Mouse (Mus musculus) intestine, embryonic 14.5 days (tissue): Measurements from ENCODE around the gene Evc2. TPM values are rescaled to one million over a fixed set of nuclear protein-coding genes. Genes with fewer than 3 reads are reported as not detected.

ENCODE experiments used
- ATAC-seq: fragments of 200-750 bp; cut with Nextera tagmentation; replicated peaks from 2 replicates; pipeline ENCODE4 v1.8.0; 2017; ENCODE audit warnings: low read depth, moderate number of reproducible peaks, moderate TSS enrichment, moderate library complexity; ENCODE audit not compliant: low FRiP score, low TSS enrichment
- DNase-seq: peaks from one replicate; pipeline ENCODE4 v3.0.0-alpha.2; 2018; ENCODE audit warnings: low spot score
- H3K27ac ChIP-seq: fragments of 300-500 bp; sonication (generic); 2 replicates; pipeline ENCODE4 v1.5.1; 2014; ENCODE audit warnings: low read depth, mild to moderate bottlenecking, control low read depth
- H3K27me3 ChIP-seq: fragments of 300-500 bp; sonication (generic); replicated peaks from 2 replicates; pipeline ENCODE4 v1.6.1; 2014; ENCODE audit warnings: low read length, control low read depth; ENCODE audit not compliant: control insufficient read depth, insufficient read depth
- H3K36me3 ChIP-seq: fragments of 300-500 bp; sonication (generic); 2 replicates; pipeline ENCODE4 v1.6.1; 2014; ENCODE audit warnings: low read length, control low read depth; ENCODE audit not compliant: control insufficient read depth, insufficient read depth
- H3K4me1 ChIP-seq: fragments of 300-500 bp; sonication (generic); replicated peaks from 2 replicates; pipeline ENCODE4 v1.6.1; 2014; ENCODE audit warnings: low read length, control low read depth, mixed read lengths; ENCODE audit not compliant: control insufficient read depth, insufficient read depth
- H3K4me2 ChIP-seq: fragments of 300-500 bp; sonication (generic); 2 replicates; pipeline ENCODE4 v1.6.1; 2014; ENCODE audit warnings: low read length
- H3K4me3 ChIP-seq: fragments of 300-500 bp; sonication (generic); 2 replicates; pipeline ENCODE4 v1.5.1; 2014; ENCODE audit warnings: low read depth, low read length, control low read depth, mixed read lengths
- H3K9ac ChIP-seq: fragments of 300-500 bp; sonication (generic); 2 replicates; pipeline ENCODE4 v1.6.1; 2014; ENCODE audit warnings: mild to moderate bottlenecking, low read length
- H3K9me3 ChIP-seq: fragments of 300-500 bp; sonication (generic); 2 replicates; pipeline ENCODE4 v1.6.1; 2016; ENCODE audit warnings: low read length, control low read depth; ENCODE audit not compliant: control insufficient read depth
- WGBS: fragments of 180-500 bp; shearing (Covaris S2); extraction: QIAGEN DNeasy Blood & Tissue Kit; methylation state at CpG from one replicate; pipeline ENCODE4 v1.1.7; 2014; 5-methylcytosine and 5-hydroxymethylcytosine counted together
- polyA plus RNA-seq: library from polyadenylated mRNA; unstranded; fragments of >200 nt; fragmentation: Nextera tagmentation; extraction: Ambion mirVana; gene quantifications from 2 replicates; pipeline ENCODE4 v1.2.1, GENCODE M21; 2014

The Evc2 gene
- polyA plus RNA-seq, 1 experiment from 2014 or later: 16.7 TPM

GRCm38 (mm10) chr5:37380641-37381040 lies 42.3 kb downstream of the Evc2 start:
- no peak for DNase-seq
- no peak for ATAC-seq
- Histone ChIP-seq H3K27me3 (no peaks in the 10 kb centered on the region), H3K4me3 (no peak overlapping the region), H3K36me3 (peaks cover 70% of the 10 kb centered on the region), H3K9ac (no peak overlapping the region), H3K4me2 (no peak overlapping the region), H3K4me1 (no peaks in the 10 kb centered on the region), H3K27ac (no peak overlapping the region), H3K9me3 (no peaks in the 10 kb centered on the region)
- 90% methylated on average over 4 of the region's 4 CpGs for WGBS

DNA sequence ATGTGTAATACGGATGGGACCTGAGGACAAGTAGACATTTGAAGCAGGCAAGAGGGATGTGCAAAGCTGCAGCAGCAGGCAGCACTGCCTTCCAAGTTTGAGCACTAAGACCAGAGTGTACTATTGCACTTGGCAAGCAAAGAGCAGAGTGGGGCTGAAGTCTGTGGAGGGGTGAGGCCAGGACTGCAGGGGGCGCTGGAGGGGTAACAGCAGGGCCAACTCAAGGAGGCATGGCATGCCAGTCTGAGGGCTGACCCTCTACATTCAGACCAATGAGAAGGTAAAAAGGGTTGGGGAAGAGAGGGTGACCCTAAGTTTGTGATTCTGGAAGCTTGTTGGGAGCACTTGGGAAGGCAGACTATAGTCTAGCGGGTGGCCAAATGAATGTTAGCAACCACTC lies 45.3 kb downstream of the Evc2 start:
- ATAC-seq (no peak), DNase-seq (no peak)
- Histone ChIP-seq H3K36me3 (peaks cover 86% of the 10 kb centered on the region), H3K27me3 (no peaks in the 10 kb centered on the region), H3K4me2 (no peak overlapping the region), H3K9me3 (no peaks in the 10 kb centered on the region), H3K9ac (no peak overlapping the region), H3K4me3 (no peak overlapping the region), H3K4me1 (no peaks in the 10 kb centered on the region), H3K27ac (no peak overlapping the region)
- 84% methylated on average over 3 of the region's 3 CpGs for WGBS

GRCm38 (mm10) chr5:37388646-37389045 lies 50.3 kb downstream of the Evc2 start:
- Histone ChIP-seq H3K27ac (no peak overlapping the region), H3K4me1 (no peaks in the 10 kb centered on the region), H3K9ac (no peak overlapping the region), H3K27me3 (no peaks in the 10 kb centered on the region), H3K36me3 (peaks cover 77% of the 10 kb centered on the region), H3K4me3 (no peak overlapping the region), H3K4me2 (no peak overlapping the region), H3K9me3 (no peaks in the 10 kb centered on the region)
- ATAC-seq (no peak), DNase-seq (no peak)
- WGBS: 90% methylated on average over 3 of the region's 3 CpGs

- no peak overlapping the region for H3K4me3 ChIP-seq
- H3K9ac ChIP-seq: no peak overlapping the region
- H3K27me3 ChIP-seq: no peaks in the 10 kb centered on the region
- 66% methylated on average over 13 of the region's 13 CpGs for WGBS
- H3K27ac ChIP-seq: no peak overlapping the region
- DNase-seq (no peak), ATAC-seq (no peak)
- no peaks in the 10 kb centered on the region for H3K9me3 ChIP-seq
- H3K36me3 ChIP-seq: peaks cover 68% of the 10 kb centered on the region
- no peaks in the 10 kb centered on the region for H3K4me1 ChIP-seq
- no peak overlapping the region for H3K4me2 ChIP-seq
Observed at GRCm38 (mm10) chr5:37389808-37390495, 51.7 kb downstream of the Evc2 start.

GRCm38 (mm10) chr5:37390923-37391322 lies 52.6 kb downstream of the Evc2 start:
- no peak for ATAC-seq
- Histone ChIP-seq H3K4me2 (no peak overlapping the region), H3K4me3 (no peak overlapping the region), H3K27me3 (no peaks in the 10 kb centered on the region), H3K4me1 (no peaks in the 10 kb centered on the region), H3K9me3 (no peaks in the 10 kb centered on the region), H3K27ac (no peak overlapping the region), H3K36me3 (peaks cover 68% of the 10 kb centered on the region), H3K9ac (no peak overlapping the region)
- DNase-seq: no peak
- 91% methylated on average over 10 of the region's 10 CpGs for WGBS

- ATAC-seq: no peak
Observed at GRCm38 (mm10) chr5:37391901-37392300, 53.6 kb downstream of the Evc2 start.

DNA sequence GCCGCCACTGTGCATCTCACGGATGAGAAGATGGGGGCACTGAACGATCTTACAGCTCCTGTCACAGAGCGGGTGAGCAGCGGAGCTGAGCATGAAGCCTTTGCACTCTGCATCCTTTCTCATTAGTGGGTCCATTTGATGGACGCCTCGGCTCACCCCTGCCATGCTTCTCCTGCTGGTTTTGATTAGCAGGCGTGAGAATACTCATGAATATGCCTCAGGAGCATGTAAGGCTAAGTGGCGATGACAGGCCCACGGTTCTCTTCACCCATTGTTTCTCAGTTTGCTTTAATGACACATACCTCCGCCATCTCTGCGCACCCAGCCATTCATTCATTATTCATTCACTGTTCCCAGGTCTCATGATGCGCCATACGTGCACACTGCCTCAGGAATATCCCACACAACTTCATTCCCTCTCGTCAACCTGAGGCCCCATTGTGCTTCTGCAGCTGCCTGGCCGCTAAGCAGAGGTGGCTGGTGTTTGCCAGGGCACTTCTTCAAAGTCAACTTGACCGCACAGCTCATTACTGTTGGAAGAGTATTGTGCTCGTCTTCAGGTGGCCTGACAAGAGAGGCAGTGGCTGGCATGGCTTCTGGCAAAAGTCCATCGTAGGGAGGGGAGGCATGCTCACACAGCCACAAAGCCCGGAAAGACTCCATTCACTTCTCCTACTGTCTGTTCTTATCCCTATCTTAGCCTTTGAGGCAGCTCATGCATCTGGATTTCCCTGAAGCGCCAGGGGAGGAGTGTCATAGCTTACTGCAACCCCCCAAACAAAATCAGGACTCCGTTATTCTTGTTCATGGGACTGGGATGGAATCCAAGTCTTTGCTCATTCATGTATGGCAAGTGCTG lies 57.1 kb downstream of the Evc2 start:
- Histone ChIP-seq H3K27ac (no peak overlapping the region), H3K9ac (no peak overlapping the region), H3K27me3 (no peaks in the 10 kb centered on the region), H3K9me3 (0 out of 2 replicates have a peak, but pooled peaks cover 2% of the 10 kb centered on the region), H3K36me3 (peaks cover 40% of the 10 kb centered on the region), H3K4me3 (no peak overlapping the region), H3K4me2 (no peak overlapping the region), H3K4me1 (no peaks in the 10 kb centered on the region)
- no peak for ATAC-seq
- no peak for DNase-seq
- WGBS: 91% methylated on average over 22 of the region's 22 CpGs

More at GRCm38 (mm10) chr5:37391901-37392300, 53.6 kb downstream of the Evc2 start:
- no peak overlapping the region for H3K4me2 ChIP-seq
- H3K27me3 ChIP-seq: no peaks in the 10 kb centered on the region
- no peak overlapping the region for H3K9ac ChIP-seq
- no peak overlapping the region for H3K4me3 ChIP-seq
- WGBS: 91% methylated on average over 10 of the region's 10 CpGs
- H3K4me1 ChIP-seq: no peaks in the 10 kb centered on the region
- no peak for DNase-seq
- no peaks in the 10 kb centered on the region for H3K9me3 ChIP-seq
- H3K27ac ChIP-seq: no peak overlapping the region
- peaks cover 65% of the 10 kb centered on the region for H3K36me3 ChIP-seq

DNA sequence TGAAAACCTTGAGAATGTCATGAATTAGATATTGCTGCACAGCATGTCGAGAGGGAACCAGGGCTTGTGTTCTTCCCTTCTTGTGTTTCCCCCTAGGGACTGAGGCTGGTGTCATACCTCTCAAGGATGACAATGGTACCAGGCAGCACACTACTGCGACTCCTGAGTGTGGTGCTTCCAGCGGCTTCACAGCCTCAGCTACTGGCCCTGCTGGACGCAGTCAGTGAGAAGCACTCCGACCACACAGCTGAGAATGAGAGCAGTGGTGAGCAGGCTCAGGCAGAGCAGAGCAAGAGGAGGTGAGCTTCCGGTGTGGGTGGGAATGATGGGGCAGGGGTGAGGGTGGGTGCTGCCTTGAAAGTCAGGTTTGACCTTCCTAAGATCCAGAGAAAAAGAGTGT lies 80.7 kb downstream of the Evc2 start:
- peaks cover 29% of the 10 kb centered on the region for H3K36me3 ChIP-seq
- H3K9ac ChIP-seq: no peak overlapping the region
- H3K9me3 ChIP-seq: no peaks in the 10 kb centered on the region
- H3K27ac ChIP-seq: no peak overlapping the region
- no peak overlapping the region for H3K4me2 ChIP-seq
- no peak overlapping the region for H3K4me3 ChIP-seq
- H3K27me3 ChIP-seq: no peaks in the 10 kb centered on the region
- DNase-seq (no peak), ATAC-seq (no peak)
- no peaks in the 10 kb centered on the region for H3K4me1 ChIP-seq
- 90% methylated on average over 6 of the region's 6 CpGs for WGBS
